8 mouse cellular contexts compared by ENCODE assay signal in genomic region chr8:13179482-13179881, GRCm38 (mm10).
"Had no signal": no experiment of that assay in that cellular context is flagged by ENCODE, and none has a peak within 500 bp of the region (broad histone marks: within the 10 kb centered on the region; RNA-seq: fewer than 3 reads in every experiment).

No protein-coding gene starts in this region.

- H3K9ac ChIP-seq: limb, embryonic 13.5 days; liver, embryonic 14.5 days; midbrain, embryonic 15.5 days had no signal

- H3K27me3 ChIP-seq: limb, embryonic 13.5 days; midbrain, embryonic 15.5 days had no signal

- H3K4me3 ChIP-seq: limb, embryonic 13.5 days; midbrain, embryonic 15.5 days had no signal

- DNase-seq: kidney, adult 8-10 months; layer of hippocampus, adult 9-11 months; lung, adult 18-20 months; thymus, adult 18-20 months; thymus, postnatal 14 days had no signal

- H3K9me3 ChIP-seq: limb, embryonic 13.5 days; midbrain, embryonic 15.5 days had no signal

- H3K4me1 ChIP-seq: limb, embryonic 13.5 days; midbrain, embryonic 15.5 days had no signal

- H3K27ac ChIP-seq: limb, embryonic 13.5 days; liver, embryonic 14.5 days; midbrain, embryonic 15.5 days had no signal

- H3K4me2 ChIP-seq: limb, embryonic 13.5 days; midbrain, embryonic 15.5 days had no signal

- ATAC-seq: midbrain, embryonic 15.5 days had no signal
